Mouse (Mus musculus): ENCODE results near the gene L3mbtl3. TPM values are rescaled to one million over a fixed set of nuclear protein-coding genes. Genes with fewer than 3 reads are reported as not detected.

L3mbtl3 gene
- total and polyA plus RNA-seq, 2 experiments, result 1.7 to 4.1 TPM

DNA sequence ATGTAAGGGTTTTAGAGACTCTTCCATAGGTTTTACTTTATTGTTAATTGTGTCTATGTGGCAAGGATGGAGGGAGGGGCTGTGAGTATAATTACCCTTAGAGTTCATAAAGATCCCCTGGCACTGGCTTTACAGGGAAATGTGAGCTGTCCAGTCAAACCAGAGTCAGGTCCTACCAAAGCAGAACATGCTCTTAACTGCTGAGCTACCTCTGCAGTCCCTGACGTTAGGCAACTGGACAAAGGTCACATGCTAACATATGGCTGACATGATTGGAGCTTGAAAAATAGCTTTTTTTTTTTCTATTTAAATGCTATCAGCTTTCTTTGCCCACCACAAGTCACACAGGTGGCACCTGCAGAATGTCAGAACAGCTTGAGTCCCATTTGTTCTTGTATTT lies 25.6 kb downstream of the L3mbtl3 start:
- Histone ChIP-seq H3K9ac (ENCODE audit: low read depth, low read length) (no peak overlapping the region), H3K27ac (replicated peaks; ENCODE audit: insufficient read depth, low read depth, low read length) (no peak overlapping the region), H3K27me3 (ENCODE audit: control insufficient read depth, insufficient read depth, low read length) (no peaks in the 10 kb centered on the region), H3K79me2 (ENCODE audit: control insufficient read depth, insufficient read depth, low read length) (no peaks in the 10 kb centered on the region; the same call in 1 of the 2 replicates), H3K36me3 (ENCODE audit: control insufficient read depth, insufficient read depth, low read length) (0 out of 2 replicates have a peak, but pooled peaks cover 2% of the 10 kb centered on the region), H3K4me1 (ENCODE audit: control insufficient read depth, insufficient read depth, low read length) (peaks cover 7% of the 10 kb centered on the region), H3K4me3 (ENCODE audit: insufficient read depth, low read depth, low read length) (no peak overlapping the region)
- TF ChIP-seq CTCF (IDR thresholded peaks at IDR 0.05; ENCODE audit: low read depth, low read length), result no peak
- no peak for TF ChIP-seq POLR2A (IDR thresholded peaks at IDR 0.05; ENCODE audit: extremely low read depth, insufficient read depth, low read length)
- 31% methylated on average over 1 of the region's 1 CpGs for WGBS
- no peak for DNase-seq (ENCODE audit: extremely low read depth, low read depth, low spot score)

DNA sequence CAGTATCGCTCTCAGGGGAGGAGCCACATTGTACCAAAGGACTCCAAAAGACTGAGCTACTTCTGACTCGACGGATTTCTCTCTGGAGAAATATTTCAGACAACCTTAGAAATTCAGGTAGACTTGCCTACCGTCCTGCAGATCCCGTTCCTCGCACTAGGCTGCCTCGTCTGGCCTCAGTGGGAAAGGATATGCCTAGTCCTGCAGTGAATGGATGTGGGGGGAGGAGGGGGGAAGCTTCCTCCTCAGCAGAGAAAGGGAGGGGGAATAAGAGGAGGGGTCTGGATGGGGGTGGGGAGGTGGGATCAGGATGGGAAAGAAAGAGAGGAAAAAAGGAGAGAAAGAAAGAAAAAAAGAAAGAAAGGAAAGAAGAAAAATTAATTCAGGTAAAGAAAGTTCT lies 28.2 kb downstream of the L3mbtl3 start:
- Histone ChIP-seq H3K27ac (replicated peaks; ENCODE audit: insufficient read depth, low read depth, low read length) (no peak overlapping the region), H3K79me2 (ENCODE audit: control insufficient read depth, insufficient read depth, low read length) (no peaks in the 10 kb centered on the region), H3K36me3 (ENCODE audit: control insufficient read depth, insufficient read depth, low read length) (peaks cover 13% of the 10 kb centered on the region), H3K4me3 (ENCODE audit: insufficient read depth, low read depth, low read length) (no peak overlapping the region), H3K4me1 (ENCODE audit: control insufficient read depth, insufficient read depth, low read length) (peaks cover 7% of the 10 kb centered on the region), H3K9ac (ENCODE audit: low read depth, low read length) (no peak overlapping the region), H3K27me3 (ENCODE audit: control insufficient read depth, insufficient read depth, low read length) (no peaks in the 10 kb centered on the region)
- no peak for TF ChIP-seq POLR2A (IDR thresholded peaks at IDR 0.05; ENCODE audit: extremely low read depth, insufficient read depth, low read length)
- TF ChIP-seq CTCF (IDR thresholded peaks at IDR 0.05; ENCODE audit: low read depth, low read length), result no peak
- 78% methylated on average over 7 of the region's 7 CpGs for WGBS
- DNase-seq (ENCODE audit: extremely low read depth, low read depth, low spot score), result no peak

DNA sequence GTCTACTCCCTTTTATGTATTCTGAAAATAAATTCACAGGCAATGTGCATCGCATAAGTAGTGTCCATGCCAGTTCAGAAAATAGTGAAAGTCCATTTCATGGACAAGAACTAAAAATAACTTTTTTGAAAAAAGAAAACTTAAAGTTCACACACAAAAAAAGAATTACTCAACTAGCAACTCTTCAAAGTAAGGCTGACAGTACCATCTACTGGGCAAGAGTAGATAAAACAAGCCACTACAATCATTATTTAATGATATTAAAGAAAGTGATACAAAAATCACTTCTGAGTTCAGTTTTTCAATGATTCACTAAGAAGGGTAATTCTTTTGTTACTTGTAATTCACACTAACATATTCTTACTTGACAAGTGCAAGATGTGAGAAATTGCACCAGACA lies 29.9 kb downstream of the L3mbtl3 start:
- no peak overlapping the region for H3K27ac ChIP-seq (replicated peaks; ENCODE audit: insufficient read depth, low read depth, low read length)
- no peak overlapping the region for H3K4me3 ChIP-seq (ENCODE audit: insufficient read depth, low read depth, low read length)
- WGBS, result 67% methylated on average over 1 of the region's 1 CpGs
- no peaks in the 10 kb centered on the region for H3K79me2 ChIP-seq (ENCODE audit: control insufficient read depth, insufficient read depth, low read length)
- no peak overlapping the region for H3K9ac ChIP-seq (ENCODE audit: low read depth, low read length)
- H3K36me3 ChIP-seq (ENCODE audit: control insufficient read depth, insufficient read depth, low read length), result peaks cover 23% of the 10 kb centered on the region
- H3K4me1 ChIP-seq (ENCODE audit: control insufficient read depth, insufficient read depth, low read length), result peaks cover 4% of the 10 kb centered on the region
- H3K27me3 ChIP-seq (ENCODE audit: control insufficient read depth, insufficient read depth, low read length), result no peaks in the 10 kb centered on the region
- no peak for DNase-seq (ENCODE audit: extremely low read depth, low read depth, low spot score)
- TF ChIP-seq POLR2A (IDR thresholded peaks at IDR 0.05; ENCODE audit: extremely low read depth, insufficient read depth, low read length) (no peak), CTCF (IDR thresholded peaks at IDR 0.05; ENCODE audit: low read depth, low read length) (no peak)

DNA sequence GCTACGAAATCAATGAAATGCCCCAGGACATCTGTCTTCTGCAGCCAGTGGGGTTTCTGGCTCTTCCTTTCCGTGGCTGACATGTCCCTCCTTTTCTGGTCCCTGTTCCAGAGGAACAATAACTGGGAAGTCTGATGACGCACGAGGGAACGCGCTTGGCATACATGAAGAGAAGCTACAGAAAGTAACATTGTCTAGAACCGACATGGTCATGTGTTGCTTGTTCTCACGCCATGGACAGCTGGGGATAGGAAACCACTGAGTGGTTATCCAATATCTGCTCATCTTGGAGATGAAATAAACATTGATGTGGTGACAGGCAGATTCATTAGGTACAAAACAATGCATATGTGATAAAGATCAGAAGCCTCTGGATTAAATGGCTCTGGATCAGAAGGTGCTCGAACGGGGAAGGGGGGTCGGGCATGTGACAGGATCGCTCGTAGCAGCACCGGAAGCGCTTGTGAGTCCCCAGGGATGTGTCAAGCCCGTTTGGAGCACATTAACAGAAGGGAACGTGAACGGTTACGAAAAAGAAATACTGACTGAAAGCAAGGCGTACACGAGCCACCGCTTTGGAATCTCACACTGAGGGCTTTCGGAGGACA lies 37.8 kb downstream of the L3mbtl3 start:
- H3K79me2 ChIP-seq (ENCODE audit: control insufficient read depth, insufficient read depth, low read length), result no peaks in the 10 kb centered on the region
- no peaks in the 10 kb centered on the region for H3K27me3 ChIP-seq (ENCODE audit: control insufficient read depth, insufficient read depth, low read length)
- no peak overlapping the region for H3K9ac ChIP-seq (ENCODE audit: low read depth, low read length)
- no peak overlapping the region for H3K27ac ChIP-seq (replicated peaks; ENCODE audit: insufficient read depth, low read depth, low read length)
- no peak overlapping the region for H3K4me3 ChIP-seq (ENCODE audit: insufficient read depth, low read depth, low read length)
- no peaks in the 10 kb centered on the region for H3K4me1 ChIP-seq (ENCODE audit: control insufficient read depth, insufficient read depth, low read length)
- H3K36me3 ChIP-seq (ENCODE audit: control insufficient read depth, insufficient read depth, low read length), result peaks cover 51% of the 10 kb centered on the region
- DNase-seq (ENCODE audit: extremely low read depth, low read depth, low spot score), result no peak
- WGBS, result 93% methylated on average over 23 of the region's 23 CpGs
- TF ChIP-seq POLR2A (IDR thresholded peaks at IDR 0.05; ENCODE audit: extremely low read depth, insufficient read depth, low read length) (no peak), CTCF (IDR thresholded peaks at IDR 0.05; ENCODE audit: low read depth, low read length) (no peak)

DNA sequence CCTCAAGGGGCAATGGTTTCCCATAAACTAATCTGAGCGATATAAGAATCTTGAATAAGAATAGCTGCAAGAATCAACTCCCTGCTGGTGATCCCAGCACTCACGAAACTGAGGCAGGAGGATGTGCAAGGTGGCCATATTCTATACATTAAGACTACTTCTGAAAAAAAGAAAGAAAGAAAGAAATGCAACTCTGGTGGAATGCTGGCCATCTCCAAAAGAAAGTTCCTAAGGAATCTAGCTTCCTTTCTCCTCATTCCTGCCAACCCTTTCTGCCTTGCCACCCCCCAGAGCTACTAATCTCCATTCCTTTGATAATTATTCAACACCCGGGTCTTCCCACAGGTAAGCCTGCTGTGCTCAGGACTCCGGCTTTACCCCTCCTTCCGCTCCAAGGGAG lies 41.8 kb downstream of the L3mbtl3 start:
- Histone ChIP-seq H3K36me3 (ENCODE audit: control insufficient read depth, insufficient read depth, low read length) (peaks cover 32% of the 10 kb centered on the region), H3K79me2 (ENCODE audit: control insufficient read depth, insufficient read depth, low read length) (no peaks in the 10 kb centered on the region), H3K27ac (replicated peaks; ENCODE audit: insufficient read depth, low read depth, low read length) (no peak overlapping the region), H3K4me3 (ENCODE audit: insufficient read depth, low read depth, low read length) (no peak overlapping the region), H3K27me3 (ENCODE audit: control insufficient read depth, insufficient read depth, low read length) (no peaks in the 10 kb centered on the region), H3K4me1 (ENCODE audit: control insufficient read depth, insufficient read depth, low read length) (no peaks in the 10 kb centered on the region), H3K9ac (ENCODE audit: low read depth, low read length) (no peak overlapping the region)
- WGBS, result 89% methylated on average over 5 of the region's 5 CpGs
- TF ChIP-seq CTCF (IDR thresholded peaks at IDR 0.05; ENCODE audit: low read depth, low read length), result no peak
- no peak for TF ChIP-seq POLR2A (IDR thresholded peaks at IDR 0.05; ENCODE audit: extremely low read depth, insufficient read depth, low read length)
- DNase-seq (ENCODE audit: extremely low read depth, low read depth, low spot score), result no peak

DNA sequence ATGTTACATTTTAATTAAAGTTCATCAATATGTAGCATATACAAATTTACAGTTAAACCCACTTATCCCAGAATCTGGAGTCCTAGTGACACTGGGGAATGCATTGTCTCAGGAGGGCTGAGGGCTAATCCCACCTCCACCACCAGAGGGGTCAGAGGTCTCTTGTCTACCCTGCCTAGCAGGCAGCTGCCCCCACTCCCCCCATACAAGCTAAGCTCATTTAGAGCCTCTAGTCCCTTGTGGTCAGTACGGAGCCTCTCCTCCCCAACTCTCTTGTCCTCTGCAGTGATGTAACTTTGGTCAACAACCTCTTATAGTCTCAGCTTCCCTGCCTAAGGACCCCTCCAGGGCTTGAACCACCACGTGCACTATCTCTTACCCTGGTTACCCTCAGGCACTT lies 43.0 kb downstream of the L3mbtl3 start:
- WGBS, result 87% methylated on average over 2 of the region's 2 CpGs
- TF ChIP-seq CTCF (IDR thresholded peaks at IDR 0.05; ENCODE audit: low read depth, low read length) (no peak), POLR2A (IDR thresholded peaks at IDR 0.05; ENCODE audit: extremely low read depth, insufficient read depth, low read length) (no peak)

More for the DNA sequence above, 43.0 kb downstream of the L3mbtl3 start:
- H3K27ac ChIP-seq (replicated peaks; ENCODE audit: insufficient read depth, low read depth, low read length), result no peak overlapping the region
- H3K4me1 ChIP-seq (ENCODE audit: control insufficient read depth, insufficient read depth, low read length), result no peaks in the 10 kb centered on the region
- H3K36me3 ChIP-seq (ENCODE audit: control insufficient read depth, insufficient read depth, low read length), result peaks cover 27% of the 10 kb centered on the region
- H3K79me2 ChIP-seq (ENCODE audit: control insufficient read depth, insufficient read depth, low read length), result no peaks in the 10 kb centered on the region
- DNase-seq (ENCODE audit: extremely low read depth, low read depth, low spot score), result no peak
- H3K4me3 ChIP-seq (ENCODE audit: insufficient read depth, low read depth, low read length), result no peak overlapping the region
- no peak overlapping the region for H3K9ac ChIP-seq (ENCODE audit: low read depth, low read length)
- H3K27me3 ChIP-seq (ENCODE audit: control insufficient read depth, insufficient read depth, low read length), result no peaks in the 10 kb centered on the region

Measured in liver, adult 2 months (tissue).